Mouse (Mus musculus): ENCODE data around the gene Vstm2l. TPM values are rescaled to one million over a fixed set of nuclear protein-coding genes. Genes with fewer than 3 reads are reported as not detected.

The Vstm2l gene
- polyA plus RNA-seq (2012; rRNA removed) = 0.23 and 0.53 TPM in 2 replicates

DNA sequence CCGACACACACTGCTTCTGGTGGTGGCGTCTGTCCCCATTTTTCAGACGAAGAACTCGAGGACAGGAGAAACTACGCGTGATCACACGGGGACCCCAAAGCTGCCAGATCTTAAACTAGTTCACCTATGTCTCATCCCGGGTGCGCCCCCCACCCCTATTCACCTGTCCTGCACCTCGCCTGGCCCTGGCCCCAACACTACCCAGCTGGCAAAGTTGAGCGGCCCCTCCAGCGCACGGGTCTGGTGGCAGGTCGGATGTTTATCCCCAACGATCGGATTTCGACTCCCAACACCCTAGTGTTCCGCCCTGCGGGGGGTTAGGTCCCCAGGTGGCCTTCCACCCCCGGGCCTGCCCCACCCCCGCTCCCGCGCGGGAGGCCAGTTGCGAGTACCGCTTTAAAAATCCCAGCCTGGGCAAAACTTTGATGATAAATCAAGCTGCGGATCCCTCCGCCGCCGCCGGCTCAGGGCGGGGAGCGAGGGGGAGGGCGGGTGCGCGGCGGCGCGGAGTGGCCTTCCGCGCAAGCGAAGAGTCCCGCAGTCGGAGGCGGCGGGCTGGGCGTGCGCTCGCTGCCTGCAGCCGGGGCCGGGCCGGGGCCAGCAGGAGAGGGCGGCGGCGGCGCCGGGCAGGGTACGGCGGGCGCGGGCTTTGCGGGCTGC, at the start of gene Vstm2l:
TSS of gene Vstm2l (plus strand) at position 549 of the 660 bp plus-strand sequence.
- WGBS = 4% methylated on average over 57 of the region's 62 CpGs
- Histone ChIP-seq H3K27me3 (replicated peaks; ENCODE audit: control insufficient read depth, insufficient read depth, low read length) (peaks cover 5% of the 10 kb centered on the region), H3K36me3 (ENCODE audit: control insufficient read depth, insufficient read depth, low read length) (no peaks in the 10 kb centered on the region), H3K4me3 (ENCODE audit: insufficient read depth, low read depth, low read length) (no peak within 1 kb of the TSS), H3K27ac (ENCODE audit: insufficient read depth, low read depth, low read length) (no peak within 1 kb of the TSS), H3K4me1 (ENCODE audit: control insufficient read depth, insufficient read depth, low read length) (no peaks in the 10 kb centered on the region)
- DNase-seq = no peak
- no peak for TF ChIP-seq POLR2A (IDR thresholded peaks at IDR 0.05; ENCODE audit: low read depth, low read length)
- no peak for TF ChIP-seq CTCF (conservative IDR thresholded peaks at IDR 0.05; ENCODE audit: insufficient read depth, insufficient read length, low read depth, low read length)

GRCm38 (mm10) chr2:157867126-157867525, 47.3 kb upstream of the Vstm2l start:
- TF ChIP-seq POLR2A (IDR thresholded peaks at IDR 0.05; ENCODE audit: low read depth, low read length) (no peak), CTCF (conservative IDR thresholded peaks at IDR 0.05; ENCODE audit: insufficient read depth, insufficient read length, low read depth, low read length) (no peak)
- no peak overlapping the region for H3K27ac ChIP-seq (ENCODE audit: insufficient read depth, low read depth, low read length)
- 73% methylated on average over 3 of the region's 3 CpGs for WGBS
- no peak for DNase-seq
- H3K4me3 ChIP-seq (ENCODE audit: insufficient read depth, low read depth, low read length) = no peak overlapping the region
- no peaks in the 10 kb centered on the region for H3K4me1 ChIP-seq (ENCODE audit: control insufficient read depth, insufficient read depth, low read length)
- no peaks in the 10 kb centered on the region for H3K36me3 ChIP-seq (ENCODE audit: control insufficient read depth, insufficient read depth, low read length)
- H3K27me3 ChIP-seq (replicated peaks; ENCODE audit: control insufficient read depth, insufficient read depth, low read length) = no peaks in the 10 kb centered on the region

DNA sequence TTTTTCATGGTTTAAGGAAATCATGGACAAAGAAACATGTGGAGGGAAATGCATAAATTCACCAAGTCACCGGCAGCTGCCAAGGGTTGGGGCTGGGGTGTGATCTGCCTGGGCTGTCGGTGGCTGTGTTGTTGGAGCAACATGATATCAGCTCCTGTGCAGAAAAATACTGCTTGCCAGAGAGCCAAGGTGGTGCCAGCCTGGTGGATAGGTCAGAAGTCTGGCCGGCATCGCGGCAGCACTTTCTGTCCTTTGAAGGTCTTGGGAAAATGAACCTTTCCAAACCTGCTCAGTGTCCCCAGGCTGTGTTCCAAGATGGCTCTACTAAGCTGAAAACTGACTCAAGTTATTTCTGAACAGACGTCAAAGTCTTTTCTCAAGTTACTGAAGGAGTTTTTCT, 44.2 kb upstream of the Vstm2l start:
- Histone ChIP-seq H3K36me3 (ENCODE audit: control insufficient read depth, insufficient read depth, low read length) (no peaks in the 10 kb centered on the region), H3K4me3 (ENCODE audit: insufficient read depth, low read depth, low read length) (no peak overlapping the region), H3K27me3 (replicated peaks; ENCODE audit: control insufficient read depth, insufficient read depth, low read length) (no peaks in the 10 kb centered on the region), H3K27ac (ENCODE audit: insufficient read depth, low read depth, low read length) (no peak overlapping the region), H3K4me1 (ENCODE audit: control insufficient read depth, insufficient read depth, low read length) (no peaks in the 10 kb centered on the region)
- DNase-seq = peak; percentile 24
- WGBS = 45% methylated on average over 6 of the region's 6 CpGs
- TF ChIP-seq CTCF (conservative IDR thresholded peaks at IDR 0.05; ENCODE audit: insufficient read depth, insufficient read length, low read depth, low read length) (no peak), POLR2A (IDR thresholded peaks at IDR 0.05; ENCODE audit: low read depth, low read length) (no peak)

DNA sequence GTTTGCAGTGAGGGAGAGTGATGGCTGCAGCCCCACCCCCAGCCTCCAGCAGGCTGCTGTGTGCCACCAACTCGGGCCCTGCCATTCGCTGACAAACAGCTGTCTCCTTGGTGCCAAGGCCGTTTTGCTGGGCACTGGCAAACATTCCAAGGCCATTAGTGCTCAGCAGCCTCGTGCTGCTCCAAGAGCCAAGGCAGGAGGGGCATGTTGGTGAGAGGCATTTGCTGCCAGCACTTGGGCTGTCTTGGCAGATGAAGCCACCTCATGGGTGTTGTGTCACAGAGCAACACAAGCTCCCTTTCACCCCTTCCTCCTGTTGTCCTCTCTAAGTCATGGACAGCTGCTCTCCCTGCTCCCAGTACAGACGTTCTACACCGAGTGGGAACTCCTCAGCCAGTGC, 41.2 kb upstream of the Vstm2l start:
- peak; percentile 69 for DNase-seq
- 55% methylated on average over 6 of the region's 6 CpGs for WGBS
- no peak overlapping the region for H3K4me3 ChIP-seq (ENCODE audit: insufficient read depth, low read depth, low read length)
- H3K27me3 ChIP-seq (replicated peaks; ENCODE audit: control insufficient read depth, insufficient read depth, low read length) = no peaks in the 10 kb centered on the region
- H3K27ac ChIP-seq (ENCODE audit: insufficient read depth, low read depth, low read length) = no peak overlapping the region
- no peaks in the 10 kb centered on the region for H3K4me1 ChIP-seq (ENCODE audit: control insufficient read depth, insufficient read depth, low read length)
- no peaks in the 10 kb centered on the region for H3K36me3 ChIP-seq (ENCODE audit: control insufficient read depth, insufficient read depth, low read length)
- TF ChIP-seq POLR2A (IDR thresholded peaks at IDR 0.05; ENCODE audit: low read depth, low read length) (no peak), CTCF (conservative IDR thresholded peaks at IDR 0.05; ENCODE audit: insufficient read depth, insufficient read length, low read depth, low read length) (no peak)

DNA sequence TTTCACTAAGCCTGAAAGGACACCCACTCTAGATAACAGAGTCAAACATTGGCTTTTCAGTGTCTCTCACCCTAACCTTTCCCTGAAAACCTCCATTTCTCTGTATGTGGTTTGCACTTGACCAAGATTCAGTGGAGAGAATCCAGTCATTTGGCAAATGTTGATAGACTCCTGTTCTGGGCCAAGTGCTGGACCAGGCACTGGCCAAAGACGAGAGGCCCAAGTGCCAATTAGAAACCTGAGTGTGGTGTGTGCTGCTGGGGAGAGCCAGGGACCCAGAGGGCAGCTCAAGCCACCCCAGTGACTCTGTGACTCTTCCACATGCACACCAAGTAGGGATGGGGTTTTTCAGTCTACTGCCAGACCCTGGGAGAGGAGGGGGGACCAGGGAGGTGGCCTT, 40.8 kb upstream of the Vstm2l start:
- H3K27ac ChIP-seq (ENCODE audit: insufficient read depth, low read depth, low read length) = no peak overlapping the region
- DNase-seq = no peak
- no peaks in the 10 kb centered on the region for H3K36me3 ChIP-seq (ENCODE audit: control insufficient read depth, insufficient read depth, low read length)
- WGBS = 71% methylated on average over 1 of the region's 1 CpGs
- TF ChIP-seq POLR2A (IDR thresholded peaks at IDR 0.05; ENCODE audit: low read depth, low read length) (no peak), CTCF (conservative IDR thresholded peaks at IDR 0.05; ENCODE audit: insufficient read depth, insufficient read length, low read depth, low read length) (no peak)
- no peaks in the 10 kb centered on the region for H3K27me3 ChIP-seq (replicated peaks; ENCODE audit: control insufficient read depth, insufficient read depth, low read length)
- H3K4me3 ChIP-seq (ENCODE audit: insufficient read depth, low read depth, low read length) = no peak overlapping the region
- no peaks in the 10 kb centered on the region for H3K4me1 ChIP-seq (ENCODE audit: control insufficient read depth, insufficient read depth, low read length)

- 54% methylated on average over 8 of the region's 8 CpGs for WGBS
- Histone ChIP-seq H3K4me3 (ENCODE audit: insufficient read depth, low read depth, low read length) (no peak overlapping the region), H3K27me3 (replicated peaks; ENCODE audit: control insufficient read depth, insufficient read depth, low read length) (no peaks in the 10 kb centered on the region), H3K4me1 (ENCODE audit: control insufficient read depth, insufficient read depth, low read length) (no peaks in the 10 kb centered on the region), H3K27ac (ENCODE audit: insufficient read depth, low read depth, low read length) (no peak overlapping the region), H3K36me3 (ENCODE audit: control insufficient read depth, insufficient read depth, low read length) (no peaks in the 10 kb centered on the region)
- peak; percentile 60 for DNase-seq
- TF ChIP-seq CTCF (conservative IDR thresholded peaks at IDR 0.05; ENCODE audit: insufficient read depth, insufficient read length, low read depth, low read length) = no peak
These were observed 39.3 kb upstream of the Vstm2l start for GRCm38 (mm10) chr2:157875111-157875510.

- Histone ChIP-seq H3K27ac (ENCODE audit: insufficient read depth, low read depth, low read length) (no peak overlapping the region), H3K27me3 (replicated peaks; ENCODE audit: control insufficient read depth, insufficient read depth, low read length) (no peaks in the 10 kb centered on the region), H3K36me3 (ENCODE audit: control insufficient read depth, insufficient read depth, low read length) (no peaks in the 10 kb centered on the region), H3K4me1 (ENCODE audit: control insufficient read depth, insufficient read depth, low read length) (no peaks in the 10 kb centered on the region), H3K4me3 (ENCODE audit: insufficient read depth, low read depth, low read length) (no peak overlapping the region)
- DNase-seq = peak; percentile 28
- WGBS = 83% methylated on average over 3 of the region's 3 CpGs
- TF ChIP-seq POLR2A (IDR thresholded peaks at IDR 0.05; ENCODE audit: low read depth, low read length) = no peak
These were observed 37.1 kb upstream of the Vstm2l start for GRCm38 (mm10) chr2:157877394-157877793.
